Mouse (Mus musculus): ENCODE measurements around the gene Fancc. TPM values are rescaled to one million over a fixed set of nuclear protein-coding genes. Genes with fewer than 3 reads are reported as not detected.

The Fancc gene
- polyA plus RNA-seq, 1 experiment from 2014 or later, result 16.6 TPM

- no peak for ATAC-seq (replicated peaks; ENCODE audit: extremely low read depth, insufficient read depth, low FRiP score)
- no peak overlapping the region for H3K4me3 ChIP-seq (ENCODE audit: low read length)
- no peak overlapping the region for H3K27ac ChIP-seq (ENCODE audit: low read length)
- no peaks in the 10 kb centered on the region for H3K4me1 ChIP-seq (ENCODE audit: control insufficient read depth, insufficient read depth, low read length)
- H3K9me3 ChIP-seq (replicated peaks; ENCODE audit: control insufficient read depth, low read length), result no peaks in the 10 kb centered on the region
- peaks cover 68% of the 10 kb centered on the region for H3K36me3 ChIP-seq (ENCODE audit: control insufficient read depth, insufficient read depth)
- no peak overlapping the region for H3K4me2 ChIP-seq (ENCODE audit: low read depth, low read length)
- H3K27me3 ChIP-seq (ENCODE audit: control insufficient read depth, insufficient read depth, low read length), result no peaks in the 10 kb centered on the region
- H3K9ac ChIP-seq (ENCODE audit: low read length), result no peak overlapping the region
- 61% methylated on average over 10 of the region's 10 CpGs for WGBS
Measured at GRCm38 (mm10) chr13:63522832-63523231, 25.8 kb upstream of the Fancc start.

GRCm38 (mm10) chr13:63520110-63520509, 23.0 kb upstream of the Fancc start:
- peaks cover 77% of the 10 kb centered on the region for H3K36me3 ChIP-seq (ENCODE audit: control insufficient read depth, insufficient read depth)

GRCm38 (mm10) chr13:63516535-63516934, 19.5 kb upstream of the Fancc start:
- Histone ChIP-seq H3K36me3 (ENCODE audit: control insufficient read depth, insufficient read depth) (peaks cover 78% of the 10 kb centered on the region), H3K4me2 (ENCODE audit: low read depth, low read length) (no peak overlapping the region), H3K27me3 (ENCODE audit: control insufficient read depth, insufficient read depth, low read length) (no peaks in the 10 kb centered on the region), H3K4me1 (ENCODE audit: control insufficient read depth, insufficient read depth, low read length) (peaks cover 6% of the 10 kb centered on the region; the same call in 1 of the 2 replicates), H3K27ac (ENCODE audit: low read length) (no peak overlapping the region), H3K4me3 (ENCODE audit: low read length) (no peak overlapping the region), H3K9me3 (replicated peaks; ENCODE audit: control insufficient read depth, low read length) (no peaks in the 10 kb centered on the region), H3K9ac (ENCODE audit: low read length) (no peak overlapping the region)
- no peak for ATAC-seq (replicated peaks; ENCODE audit: extremely low read depth, insufficient read depth, low FRiP score)
- WGBS, result 84% methylated on average over 2 of the region's 2 CpGs

More at GRCm38 (mm10) chr13:63520110-63520509, 23.0 kb upstream of the Fancc start:
- H3K27ac ChIP-seq (ENCODE audit: low read length), result no peak overlapping the region
- no peaks in the 10 kb centered on the region for H3K27me3 ChIP-seq (ENCODE audit: control insufficient read depth, insufficient read depth, low read length)
- no peak overlapping the region for H3K9ac ChIP-seq (ENCODE audit: low read length)
- H3K4me2 ChIP-seq (ENCODE audit: low read depth, low read length), result no peak overlapping the region
- H3K4me1 ChIP-seq (ENCODE audit: control insufficient read depth, insufficient read depth, low read length), result no peaks in the 10 kb centered on the region
- ATAC-seq (replicated peaks; ENCODE audit: extremely low read depth, insufficient read depth, low FRiP score), result no peak
- no peak overlapping the region for H3K4me3 ChIP-seq (ENCODE audit: low read length)
- no peaks in the 10 kb centered on the region for H3K9me3 ChIP-seq (replicated peaks; ENCODE audit: control insufficient read depth, low read length)
- 87% methylated on average over 6 of the region's 6 CpGs for WGBS

GRCm38 (mm10) chr13:63515542-63515941, 18.5 kb upstream of the Fancc start:
- H3K4me3 ChIP-seq (ENCODE audit: low read length), result no peak overlapping the region
- H3K9me3 ChIP-seq (replicated peaks; ENCODE audit: control insufficient read depth, low read length), result no peaks in the 10 kb centered on the region
- no peaks in the 10 kb centered on the region for H3K27me3 ChIP-seq (ENCODE audit: control insufficient read depth, insufficient read depth, low read length)
- peaks cover 6% of the 10 kb centered on the region; the same call in 1 of the 2 replicates for H3K4me1 ChIP-seq (ENCODE audit: control insufficient read depth, insufficient read depth, low read length)
- 76% methylated on average over 5 of the region's 5 CpGs for WGBS
- no peak overlapping the region for H3K9ac ChIP-seq (ENCODE audit: low read length)
- no peak overlapping the region for H3K4me2 ChIP-seq (ENCODE audit: low read depth, low read length)
- H3K27ac ChIP-seq (ENCODE audit: low read length), result no peak overlapping the region
- peaks cover 82% of the 10 kb centered on the region for H3K36me3 ChIP-seq (ENCODE audit: control insufficient read depth, insufficient read depth)
- ATAC-seq (replicated peaks; ENCODE audit: extremely low read depth, insufficient read depth, low FRiP score), result no peak

- Histone ChIP-seq H3K9me3 (replicated peaks; ENCODE audit: control insufficient read depth, low read length) (no peaks in the 10 kb centered on the region), H3K27me3 (ENCODE audit: control insufficient read depth, insufficient read depth, low read length) (no peaks in the 10 kb centered on the region), H3K4me3 (ENCODE audit: low read length) (no peak overlapping the region), H3K27ac (ENCODE audit: low read length) (no peak overlapping the region), H3K36me3 (ENCODE audit: control insufficient read depth, insufficient read depth) (peaks cover 81% of the 10 kb centered on the region), H3K4me1 (ENCODE audit: control insufficient read depth, insufficient read depth, low read length) (peaks cover 6% of the 10 kb centered on the region; the same call in 1 of the 2 replicates), H3K9ac (ENCODE audit: low read length) (no peak overlapping the region), H3K4me2 (ENCODE audit: low read depth, low read length) (no peak overlapping the region)
- no peak for ATAC-seq (replicated peaks; ENCODE audit: extremely low read depth, insufficient read depth, low FRiP score)
- WGBS, result 72% methylated on average over 8 of the region's 8 CpGs
Measured at GRCm38 (mm10) chr13:63514931-63515360, 17.9 kb upstream of the Fancc start.

GRCm38 (mm10) chr13:63513374-63514098, 16.5 kb upstream of the Fancc start:
- H3K4me1 ChIP-seq (ENCODE audit: control insufficient read depth, insufficient read depth, low read length), result peaks cover 6% of the 10 kb centered on the region; the same call in 1 of the 2 replicates
- no peak overlapping the region for H3K9ac ChIP-seq (ENCODE audit: low read length)
- no peak overlapping the region for H3K4me2 ChIP-seq (ENCODE audit: low read depth, low read length)
- peaks cover 76% of the 10 kb centered on the region for H3K36me3 ChIP-seq (ENCODE audit: control insufficient read depth, insufficient read depth)
- no peak for ATAC-seq (replicated peaks; ENCODE audit: extremely low read depth, insufficient read depth, low FRiP score)
- H3K27me3 ChIP-seq (ENCODE audit: control insufficient read depth, insufficient read depth, low read length), result no peaks in the 10 kb centered on the region
- no peaks in the 10 kb centered on the region for H3K9me3 ChIP-seq (replicated peaks; ENCODE audit: control insufficient read depth, low read length)
- no peak overlapping the region for H3K4me3 ChIP-seq (ENCODE audit: low read length)
- whole genome bisulfite sequencing, result 77% methylated on average over 26 of the region's 26 CpGs
- no peak overlapping the region for H3K27ac ChIP-seq (ENCODE audit: low read length)

- no peak overlapping the region for H3K4me2 ChIP-seq (ENCODE audit: low read depth, low read length)
- H3K36me3 ChIP-seq (ENCODE audit: control insufficient read depth, insufficient read depth), result peaks cover 75% of the 10 kb centered on the region
- H3K9me3 ChIP-seq (replicated peaks; ENCODE audit: control insufficient read depth, low read length), result no peaks in the 10 kb centered on the region
- ATAC-seq (replicated peaks; ENCODE audit: extremely low read depth, insufficient read depth, low FRiP score), result no peak
- H3K27ac ChIP-seq (ENCODE audit: low read length), result no peak overlapping the region
- H3K4me3 ChIP-seq (ENCODE audit: low read length), result no peak overlapping the region
- H3K4me1 ChIP-seq (ENCODE audit: control insufficient read depth, insufficient read depth, low read length), result peaks cover 6% of the 10 kb centered on the region; the same call in 1 of the 2 replicates
- no peaks in the 10 kb centered on the region for H3K27me3 ChIP-seq (ENCODE audit: control insufficient read depth, insufficient read depth, low read length)
- WGBS, result 37% methylated on average over 5 of the region's 6 CpGs
- H3K9ac ChIP-seq (ENCODE audit: low read length), result no peak overlapping the region
Measured at GRCm38 (mm10) chr13:63512411-63512810, 15.3 kb upstream of the Fancc start.

- 91% methylated on average over 5 of the region's 5 CpGs for WGBS
Measured at GRCm38 (mm10) chr13:63507821-63508220, 10.7 kb upstream of the Fancc start.

GRCm38 (mm10) chr13:63507001-63507556, 10.0 kb upstream of the Fancc start:
- Histone ChIP-seq H3K4me2 (ENCODE audit: low read depth, low read length) (no peak overlapping the region), H3K4me3 (ENCODE audit: low read length) (no peak overlapping the region), H3K9ac (ENCODE audit: low read length) (no peak overlapping the region), H3K36me3 (ENCODE audit: control insufficient read depth, insufficient read depth) (peaks cover 35% of the 10 kb centered on the region), H3K4me1 (ENCODE audit: control insufficient read depth, insufficient read depth, low read length) (no peaks in the 10 kb centered on the region), H3K27me3 (ENCODE audit: control insufficient read depth, insufficient read depth, low read length) (no peaks in the 10 kb centered on the region), H3K9me3 (replicated peaks; ENCODE audit: control insufficient read depth, low read length) (no peaks in the 10 kb centered on the region), H3K27ac (ENCODE audit: low read length) (no peak overlapping the region)
- WGBS, result 83% methylated on average over 6 of the region's 6 CpGs
- ATAC-seq (replicated peaks; ENCODE audit: extremely low read depth, insufficient read depth, low FRiP score), result no peak

More at GRCm38 (mm10) chr13:63507821-63508220, 10.7 kb upstream of the Fancc start:
- Histone ChIP-seq H3K36me3 (ENCODE audit: control insufficient read depth, insufficient read depth) (peaks cover 37% of the 10 kb centered on the region), H3K9me3 (replicated peaks; ENCODE audit: control insufficient read depth, low read length) (no peaks in the 10 kb centered on the region), H3K4me3 (ENCODE audit: low read length) (no peak overlapping the region), H3K4me1 (ENCODE audit: control insufficient read depth, insufficient read depth, low read length) (peaks cover 3% of the 10 kb centered on the region; the same call in 1 of the 2 replicates), H3K27ac (ENCODE audit: low read length) (no peak overlapping the region), H3K9ac (ENCODE audit: low read length) (no peak overlapping the region), H3K27me3 (ENCODE audit: control insufficient read depth, insufficient read depth, low read length) (no peaks in the 10 kb centered on the region), H3K4me2 (ENCODE audit: low read depth, low read length) (no peak overlapping the region)
- ATAC-seq (replicated peaks; ENCODE audit: extremely low read depth, insufficient read depth, low FRiP score), result no peak

Data from heart, embryonic 16.5 days (tissue).